Mouse (Mus musculus) layer of hippocampus, postnatal 14 days (tissue): ENCODE data around the gene Wrap73. TPM values are rescaled to one million over a fixed set of nuclear protein-coding genes. Genes with fewer than 3 reads are reported as not detected.

Experiments
- DNase-seq, 2 experiments: peaks; one replicate each; pipeline ENCODE4 v3.0.0; 2021 to 2022; ENCODE audit warnings: low spot score in 2 of 2, mixed read lengths in 1 of 2
- long read RNA-seq, 2 experiments: library from polyadenylated mRNA; stranded (forward); transcript quantifications; one replicate each; pipeline ENCODE4 v2.0.0; 2021
- total RNA-seq, 2 experiments: library from RNA; stranded (reverse); gene quantifications; 2 replicates each; pipeline ENCODE4 v1.2.3; 2021

Gene Wrap73
- 10 to 100 TPM; 29.7 to 36.1 TPM for total RNA-seq
- long read RNA-seq, experiment 1, transcript Wrap73-201 (12 exons, 1,598 nt): major isoform, 33 of 42 reads
- long read RNA-seq, experiment 1, partial matches to known transcripts: 8 of 42 reads
- long read RNA-seq, experiment 1, other reads (novel, unspliced or antisense): 1 of 42 reads
- long read RNA-seq, experiment 2, transcript Wrap73-201 (12 exons, 1,598 nt): major isoform, 36 of 44 reads
- long read RNA-seq, experiment 2, partial matches to known transcripts: 5 of 44 reads
- long read RNA-seq, experiment 2, other reads (novel, unspliced or antisense): 3 of 44 reads

DNA sequence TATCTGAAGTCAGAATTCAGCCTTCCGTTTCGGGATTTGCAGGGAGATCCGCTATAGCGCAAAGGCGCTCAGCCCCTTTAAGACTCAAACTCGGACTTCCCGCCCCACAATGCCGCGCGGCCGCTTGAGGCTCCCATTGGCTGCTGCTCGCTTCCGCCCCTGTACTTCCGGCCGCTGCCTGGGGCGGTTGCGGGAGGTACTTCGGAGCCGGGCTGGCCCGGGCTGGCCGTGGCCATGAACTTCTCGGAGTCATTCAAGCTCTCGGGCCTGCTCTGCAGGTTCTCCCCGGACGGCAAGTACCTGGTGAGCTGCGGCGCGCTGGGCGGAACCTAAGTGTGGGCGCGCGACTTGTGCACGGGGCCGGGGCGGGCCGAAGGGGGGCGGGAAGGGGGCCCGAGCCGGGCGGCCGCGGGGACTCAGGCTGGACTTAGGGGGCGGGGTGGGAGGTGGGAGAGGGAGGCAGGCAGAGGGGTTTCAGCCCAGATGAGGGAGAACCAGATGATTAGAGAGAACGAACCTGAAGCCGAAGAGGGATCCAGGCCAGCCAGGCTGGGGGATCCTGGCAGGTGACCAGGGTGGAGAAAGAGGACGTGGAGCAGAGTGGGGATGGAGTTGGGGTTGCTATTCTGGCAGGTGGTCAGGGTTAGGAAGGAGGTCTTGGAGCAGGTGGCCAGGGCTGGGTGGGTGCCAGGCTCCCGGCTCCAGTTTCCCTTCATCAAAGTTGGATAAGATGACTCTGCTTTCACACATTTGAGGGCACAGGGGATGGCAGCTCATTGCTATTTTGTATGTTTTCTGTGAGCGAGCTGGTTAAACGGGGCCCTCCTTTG lies at the start of gene Wrap73:
Gene Wrap73 (plus strand): TSS at position 162 of the 830 bp plus-strand sequence.
- peak; percentile 84 to 86 for DNase-seq

GRCm38 (mm10) chr4:154093210-154093609 lies 49.0 kb upstream of the Wrap73 start:
- DNase-seq: no peak

DNA sequence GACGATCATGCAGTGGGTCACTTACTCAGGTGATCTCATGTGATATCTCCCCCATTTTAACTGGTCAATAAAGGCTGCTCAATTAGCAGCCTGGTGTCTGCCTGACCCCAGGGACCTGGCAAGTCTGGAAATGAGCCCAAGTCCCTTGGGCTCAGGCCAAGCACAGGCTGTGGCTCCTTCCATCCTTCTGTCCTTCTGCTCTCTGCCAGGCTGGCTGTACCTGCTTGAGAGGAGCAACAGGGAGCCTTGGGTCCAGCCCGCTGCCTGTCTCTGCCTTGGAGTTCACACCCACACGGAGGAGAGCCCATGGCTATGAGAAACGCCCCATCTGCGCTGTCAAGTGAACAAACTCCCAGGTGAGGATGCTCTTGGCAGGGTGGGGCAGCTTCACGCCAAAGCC lies 46.1 kb upstream of the Wrap73 start:
- DNase-seq: no peak

GRCm38 (mm10) chr4:154099361-154099760 lies 42.8 kb upstream of the Wrap73 start:
- DNase-seq: no peak

DNA sequence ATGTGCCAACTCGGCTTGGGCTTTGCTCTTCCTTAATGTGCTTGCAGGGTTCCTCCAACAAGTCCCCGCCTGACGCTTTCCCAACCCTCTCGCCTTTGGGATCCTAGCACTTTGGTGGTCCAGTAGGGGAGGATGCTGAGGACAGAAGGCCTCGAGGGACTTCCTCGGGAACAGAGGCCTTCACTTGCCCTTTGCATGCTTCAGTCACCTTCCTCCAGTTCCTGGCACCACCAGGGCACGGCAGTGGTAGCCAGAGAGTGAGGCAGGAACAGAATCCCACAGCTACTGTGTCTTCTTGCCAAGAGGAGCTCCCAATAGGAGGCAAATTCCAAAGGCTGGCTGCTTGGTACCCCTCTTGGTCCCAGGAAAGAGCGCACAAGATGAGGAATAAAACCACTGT lies 38.8 kb upstream of the Wrap73 start:
- DNase-seq: no peak

DNA sequence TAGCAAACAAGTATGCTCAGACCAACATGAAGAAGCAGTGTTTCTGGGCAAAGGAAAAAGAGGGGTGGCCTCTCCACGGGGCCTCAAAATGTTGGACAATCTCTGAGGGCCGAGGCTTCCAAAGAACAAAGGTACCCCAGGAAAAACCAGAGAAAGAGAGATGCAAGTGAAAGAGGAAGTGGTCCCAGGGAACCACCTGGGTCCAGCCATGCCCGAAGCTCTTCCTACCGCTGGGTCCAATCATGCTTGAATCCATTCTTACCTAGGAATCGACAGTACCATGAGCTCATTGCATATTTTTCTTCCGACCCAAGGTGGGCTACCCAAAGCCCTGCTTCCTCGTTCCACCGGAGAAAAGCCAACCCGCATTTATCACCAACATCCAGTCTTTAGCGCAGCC lies 38.3 kb upstream of the Wrap73 start:
- no peak for DNase-seq

GRCm38 (mm10) chr4:154105381-154106001 lies 36.7 kb upstream of the Wrap73 start:
- peak; percentile 56 to 60 for DNase-seq

- DNase-seq: no peak
Observed at GRCm38 (mm10) chr4:154106497-154107061, 35.6 kb upstream of the Wrap73 start.

DNA sequence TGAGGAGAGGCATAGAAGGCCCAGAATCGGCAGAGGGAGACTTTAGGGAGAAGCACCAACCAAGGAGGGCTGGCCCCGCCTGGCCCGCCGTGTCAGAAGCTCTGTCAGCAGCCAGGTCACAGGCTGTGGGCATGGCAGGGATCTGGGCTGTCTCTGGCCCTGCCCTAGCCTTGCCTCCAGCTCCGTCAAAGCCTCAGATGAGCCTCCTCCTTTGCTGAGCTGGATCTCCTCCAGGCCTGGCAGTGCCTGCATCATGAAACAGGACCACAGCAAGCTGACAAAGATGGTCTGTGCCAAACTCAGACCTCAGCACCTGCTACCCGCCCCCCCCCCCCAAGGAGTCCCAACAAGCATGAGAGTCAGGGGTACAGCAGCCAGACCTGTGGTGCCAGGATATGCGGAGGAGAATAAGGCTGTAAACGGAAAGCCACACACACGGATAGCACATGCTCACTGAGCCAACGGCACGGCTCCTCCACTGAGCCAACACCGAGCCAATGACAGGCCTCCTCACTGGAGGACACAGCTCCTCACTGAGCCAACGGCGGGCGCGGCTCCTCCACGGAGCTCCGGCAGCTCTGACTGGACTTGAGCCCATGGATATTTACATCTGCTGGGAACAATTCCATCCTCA lies 32.8 kb upstream of the Wrap73 start:
- peak; percentile 31 to 37 for DNase-seq

GRCm38 (mm10) chr4:154109850-154110243 lies 32.3 kb upstream of the Wrap73 start:
- no peak for DNase-seq

GRCm38 (mm10) chr4:154116421-154116820 lies 25.8 kb upstream of the Wrap73 start:
- no peak for DNase-seq

DNA sequence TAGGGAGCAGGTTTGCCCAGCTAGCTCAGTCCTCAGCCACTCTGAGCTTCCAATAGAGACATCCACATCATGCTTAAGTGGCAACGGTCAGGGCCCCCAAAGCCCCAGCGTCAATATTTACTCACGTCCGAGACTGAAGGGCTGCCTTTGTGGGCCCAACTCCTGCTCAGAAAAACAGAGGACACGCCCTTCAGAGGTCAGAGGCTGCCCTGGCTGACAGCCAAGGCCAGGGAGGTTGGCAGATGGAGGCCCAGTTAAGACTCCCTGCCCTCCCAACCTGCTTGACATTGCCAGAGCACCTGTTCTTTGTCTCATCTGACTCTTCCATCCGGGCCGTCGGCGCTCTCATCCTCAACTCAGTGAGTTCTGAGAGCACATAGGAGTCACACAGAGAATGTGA lies 23.4 kb upstream of the Wrap73 start:
- no peak for DNase-seq

GRCm38 (mm10) chr4:154119208-154119607 lies 23.0 kb upstream of the Wrap73 start:
- DNase-seq: no peak

- DNase-seq: no peak
Observed at GRCm38 (mm10) chr4:154121800-154122199, 20.4 kb upstream of the Wrap73 start.

DNA sequence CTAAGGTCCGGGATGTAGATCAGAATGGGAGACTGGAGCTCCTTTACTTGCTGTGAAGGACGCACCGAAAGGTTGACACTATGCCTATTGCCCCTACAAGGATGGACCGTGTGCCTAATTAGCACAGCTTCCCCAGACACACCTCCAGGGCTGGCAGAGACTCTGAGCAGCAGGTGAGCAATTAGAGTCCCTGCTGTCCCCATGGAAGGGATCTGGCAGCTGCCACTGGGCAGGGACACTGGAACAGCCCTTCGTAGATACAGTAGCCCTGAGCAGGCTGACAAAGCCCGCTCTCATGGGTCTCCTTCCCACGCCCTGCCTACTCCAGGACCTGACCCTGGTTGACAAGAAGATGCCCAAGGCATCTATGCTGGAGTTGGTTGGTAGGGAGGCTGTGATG lies 19.8 kb upstream of the Wrap73 start:
- DNase-seq: no peak

GRCm38 (mm10) chr4:154123553-154123952 lies 18.6 kb upstream of the Wrap73 start:
- DNase-seq: no peak

DNA sequence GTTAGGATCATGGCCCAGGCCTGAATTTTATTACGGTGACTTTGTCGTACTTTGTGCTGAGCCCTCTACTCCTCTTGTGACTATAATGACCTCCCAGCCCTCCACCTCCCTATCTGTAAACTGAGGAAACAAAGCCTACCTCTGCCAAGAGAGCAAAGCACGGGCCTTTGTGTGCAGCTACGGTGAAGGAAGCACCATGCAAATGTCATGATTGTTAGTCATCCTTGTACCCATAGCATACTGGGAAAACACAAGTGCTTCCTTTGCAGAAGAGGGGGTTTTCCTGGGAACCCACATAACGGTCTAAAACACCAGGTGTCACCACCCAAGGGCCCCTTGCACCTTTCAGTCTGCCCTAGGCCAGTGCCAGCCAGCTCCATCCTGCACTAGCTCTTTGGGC lies 17.0 kb upstream of the Wrap73 start:
- DNase-seq: no peak

- DNase-seq: no peak
Observed at GRCm38 (mm10) chr4:154127273-154127672, 14.9 kb upstream of the Wrap73 start.

GRCm38 (mm10) chr4:154129950-154130349 lies 12.2 kb upstream of the Wrap73 start:
- no peak for DNase-seq

GRCm38 (mm10) chr4:154131894-154132293 lies 10.3 kb upstream of the Wrap73 start:
- DNase-seq: no peak

GRCm38 (mm10) chr4:154134803-154135202 lies 7.4 kb upstream of the Wrap73 start:
- DNase-seq: no peak
